Mouse (Mus musculus) adipocyte (in vitro differentiated cells): ENCODE measurements around the gene Mdp1.

Experiments used
- DNase-seq: peaks from one replicate; pipeline ENCODE4 v3.0.0-alpha.2; 2016; ENCODE audit warnings: low spot score

Mdp1 gene

GRCm38 (mm10) chr14:55642679-55643059 lies 17.6 kb downstream of the Mdp1 start:
- DNase-seq, result no peak

- DNase-seq, result no peak
Measured at GRCm38 (mm10) chr14:55641291-55641690, 19.0 kb downstream of the Mdp1 start.

- DNase-seq, result no peak
Measured at GRCm38 (mm10) chr14:55640816-55641215, 19.5 kb downstream of the Mdp1 start.

- DNase-seq, result no peak
Measured at GRCm38 (mm10) chr14:55637795-55638194, 22.5 kb downstream of the Mdp1 start, which contains the start of gene Gm49378. Gm49378 (minus strand) TSS chr14:55637895.

- peak; percentile 89 for DNase-seq
Measured at GRCm38 (mm10) chr14:55635523-55636007, 24.7 kb downstream of the Mdp1 start, which contains the start of gene Ipo4. Ipo4 (minus strand) TSS chr14:55635957.

- DNase-seq, result peak; percentile 14
Measured at GRCm38 (mm10) chr14:55634874-55635522, 25.3 kb downstream of the Mdp1 start.

- no peak for DNase-seq
Measured at GRCm38 (mm10) chr14:55629312-55629711, 31.0 kb downstream of the Mdp1 start.

GRCm38 (mm10) chr14:55628077-55628827 lies 32.1 kb downstream of the Mdp1 start:
- DNase-seq, result no peak

- no peak for DNase-seq
Measured at GRCm38 (mm10) chr14:55618486-55619195, 41.7 kb downstream of the Mdp1 start.

- no peak for DNase-seq
Measured at GRCm38 (mm10) chr14:55617822-55618221, 42.5 kb downstream of the Mdp1 start, which contains the start of gene Rec8. Rec8 (plus strand) TSS chr14:55618037.

GRCm38 (mm10) chr14:55616844-55617243 lies 43.5 kb downstream of the Mdp1 start:
- no peak for DNase-seq

- peak; percentile 75 for DNase-seq
Measured at GRCm38 (mm10) chr14:55615876-55616275, 44.4 kb downstream of the Mdp1 start.

- no peak for DNase-seq
Measured at GRCm38 (mm10) chr14:55614565-55615178, 45.6 kb downstream of the Mdp1 start.

- DNase-seq, result no peak
Measured at GRCm38 (mm10) chr14:55613346-55613745, 47.0 kb downstream of the Mdp1 start.

GRCm38 (mm10) chr14:55608339-55608738 lies 52.0 kb downstream of the Mdp1 start:
- DNase-seq, result no peak
